Mouse (Mus musculus) erythroblast, embryonic 14.5 days (primary cell): ENCODE measurements around the gene Actr10. TPM values are rescaled to one million over a fixed set of nuclear protein-coding genes. Genes with fewer than 3 reads are reported as not detected.

Source experiments
- H3K27me3 ChIP-seq: 2 replicates; pipeline ENCODE4 v1.6.1; 2012; ENCODE audit warnings: inconsistent platforms; ENCODE audit not compliant: control insufficient read depth
- H3K36me3 ChIP-seq: 2 replicates; pipeline ENCODE4 v1.6.1; 2012; ENCODE audit warnings: mild to moderate bottlenecking, inconsistent platforms; ENCODE audit not compliant: control insufficient read depth
- H3K4me1 ChIP-seq: 2 replicates; pipeline ENCODE4 v1.6.1; 2012; ENCODE audit warnings: inconsistent platforms; ENCODE audit not compliant: control insufficient read depth
- H3K4me3 ChIP-seq: replicated peaks from 2 replicates; pipeline ENCODE3; 2012; ENCODE audit warnings: moderate library complexity, mild to moderate bottlenecking, inconsistent platforms
- H3K9me3 ChIP-seq: 2 replicates; pipeline ENCODE4 v1.6.1; 2012; ENCODE audit warnings: low read length, inconsistent platforms, mixed read lengths; ENCODE audit not compliant: control insufficient read depth
- GATA1 ChIP-seq: IDR thresholded peaks from 2 replicates; pipeline ENCODE4 v1.6.1; 2012; ENCODE audit warnings: low read length, inconsistent platforms, mixed read lengths
- TAL1 ChIP-seq: IDR thresholded peaks from 3 replicates; pipeline ENCODE4 v1.6.1; 2012; ENCODE audit warnings: low read length, inconsistent platforms, mixed read lengths
- polyA plus RNA-seq: library from polyadenylated mRNA; stranded (reverse); fragments of >175 nt; gene quantifications from 2 replicates; pipeline ENCODE4 v1.2.3, GENCODE M21; 2012

The Actr10 gene
- polyA plus RNA-seq, 1 experiment = 0.84 TPM

DNA sequence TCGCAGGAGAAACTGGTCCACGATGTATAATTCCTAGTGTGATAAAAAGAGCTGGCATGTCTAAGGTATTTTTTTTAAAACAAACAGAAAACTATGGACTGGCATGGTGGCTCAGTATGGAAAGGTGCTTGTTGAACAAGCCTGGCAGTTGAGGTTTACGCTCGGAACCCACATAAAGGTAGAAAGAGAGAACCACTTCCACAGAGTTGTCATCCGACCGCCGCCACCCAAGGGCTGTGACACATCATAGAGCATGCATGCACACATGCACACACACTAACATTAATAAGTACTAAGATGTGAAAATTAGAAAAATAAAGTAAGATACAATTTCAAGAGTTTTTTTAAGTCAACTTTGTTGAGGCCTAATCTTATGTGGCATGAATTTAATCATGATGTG, 3.1 kb downstream of the Actr10 start:
- Histone ChIP-seq H3K9me3 (peaks cover 3% of the 10 kb centered on the region), H3K4me1 (peaks cover 17% of the 10 kb centered on the region), H3K36me3 (peaks cover 41% of the 10 kb centered on the region), H3K4me3 (no peak overlapping the region), H3K27me3 (no peaks in the 10 kb centered on the region)
- no peak for TF ChIP-seq TAL1
- TF ChIP-seq GATA1 = no peak

DNA sequence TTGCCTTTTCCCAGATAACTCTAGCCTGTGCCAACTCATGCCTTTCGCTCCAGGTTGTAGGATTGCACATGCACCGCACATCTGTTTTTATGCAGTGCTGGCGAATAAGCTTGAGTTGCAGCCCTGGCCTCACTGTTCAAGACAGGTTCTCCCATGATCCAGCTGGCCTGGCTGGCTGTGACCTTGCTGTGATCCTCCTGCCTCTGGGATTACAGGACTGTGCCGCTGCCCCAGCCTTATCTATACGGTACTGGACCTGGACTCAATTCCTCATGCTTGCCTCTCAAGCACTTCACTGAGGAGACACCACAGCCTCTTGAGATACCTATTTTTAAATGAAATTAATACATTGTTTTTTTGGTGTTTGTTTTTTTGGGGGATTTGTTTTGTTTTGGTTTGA, 6.5 kb downstream of the Actr10 start:
- H3K4me3 ChIP-seq = no peak overlapping the region
- TF ChIP-seq GATA1 (no peak), TAL1 (no peak)
- H3K36me3 ChIP-seq = peaks cover 64% of the 10 kb centered on the region

DNA sequence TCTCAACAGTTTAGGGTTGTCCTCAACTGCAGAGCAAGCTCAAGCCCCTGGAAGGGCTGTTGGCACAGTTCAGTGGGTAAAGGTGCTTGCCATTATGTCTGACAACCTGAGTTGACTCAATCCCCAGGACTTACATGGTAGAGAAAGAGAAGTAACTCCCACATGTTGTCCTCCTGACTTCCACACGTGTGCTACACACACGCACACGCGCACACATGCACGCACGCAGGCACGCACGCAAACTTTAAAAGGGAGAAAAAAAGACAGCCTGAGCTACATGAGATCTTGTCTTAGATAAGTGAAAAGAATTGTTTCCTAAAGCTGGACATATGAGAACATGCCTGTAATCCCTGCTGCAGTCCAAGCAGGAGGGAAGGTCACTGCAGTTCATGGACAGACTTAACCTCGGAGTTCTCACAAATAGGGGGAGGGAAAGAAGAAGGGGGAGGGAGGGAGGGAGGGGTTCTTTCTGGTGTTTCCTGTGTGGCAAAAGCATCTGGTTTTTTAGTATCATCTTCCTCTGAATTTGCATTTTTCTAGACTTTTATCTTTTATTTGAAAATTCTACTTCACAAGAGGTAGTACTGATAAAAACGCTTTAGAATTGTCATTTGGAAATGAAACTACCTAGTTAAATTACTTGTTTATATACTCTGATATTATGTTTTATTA, 9.1 kb downstream of the Actr10 start:
- H3K4me3 ChIP-seq = no peak overlapping the region
- TF ChIP-seq TAL1 = no peak
- TF ChIP-seq GATA1 = no peak
- H3K27me3 ChIP-seq = no peaks in the 10 kb centered on the region
- no peaks in the 10 kb centered on the region for H3K4me1 ChIP-seq
- no peaks in the 10 kb centered on the region for H3K9me3 ChIP-seq
- peaks cover 61% of the 10 kb centered on the region for H3K36me3 ChIP-seq

More for the DNA sequence above, 6.5 kb downstream of the Actr10 start:
- Histone ChIP-seq H3K4me1 (peaks cover 4% of the 10 kb centered on the region), H3K27me3 (no peaks in the 10 kb centered on the region), H3K9me3 (no peaks in the 10 kb centered on the region)

DNA sequence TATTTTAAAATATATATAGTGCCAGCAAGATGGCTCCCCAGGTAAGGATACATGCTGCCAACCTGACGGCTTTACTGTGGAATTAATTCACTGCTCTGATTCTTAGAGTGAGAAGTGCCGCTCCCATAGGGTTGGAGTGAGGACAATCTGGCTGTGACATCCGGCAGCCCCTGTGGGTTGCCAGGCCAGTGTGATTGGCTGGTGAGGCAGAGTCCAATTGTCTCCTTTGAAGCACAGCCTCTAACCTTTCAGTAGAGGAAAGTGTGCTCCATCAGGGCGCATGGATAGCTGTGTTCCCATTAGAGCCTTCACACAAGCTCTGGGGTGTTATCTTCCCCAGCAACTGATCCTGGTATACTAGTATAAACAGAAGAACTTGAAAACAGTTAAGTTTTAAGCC, 21.0 kb downstream of the Actr10 start:
- Histone ChIP-seq H3K36me3 (peaks cover 78% of the 10 kb centered on the region), H3K9me3 (no peaks in the 10 kb centered on the region), H3K4me1 (peaks cover 22% of the 10 kb centered on the region), H3K27me3 (no peaks in the 10 kb centered on the region), H3K4me3 (peak overlapping the region; percentile 53)
- TF ChIP-seq GATA1 (peak; percentile 45), TAL1 (peak; percentile 61)

DNA sequence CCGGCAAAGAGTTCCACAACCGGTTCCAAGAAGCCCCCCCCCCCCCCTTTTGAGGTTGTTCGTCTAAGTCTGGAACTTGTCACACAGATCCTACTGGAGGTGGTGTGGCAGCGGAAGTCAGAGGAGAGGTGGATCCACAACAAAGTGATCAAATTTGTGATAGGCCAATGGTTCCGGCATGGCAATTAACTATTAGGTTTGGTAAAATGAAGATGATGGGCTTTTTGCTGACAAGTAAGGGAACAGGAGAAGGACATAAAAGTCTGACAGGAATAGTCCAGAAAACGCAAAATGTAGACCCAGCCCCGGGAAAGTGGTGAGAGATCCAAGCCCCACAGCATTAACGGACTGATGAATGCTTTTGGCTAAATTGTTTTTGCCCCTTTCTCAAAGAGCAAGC, 29.9 kb downstream of the Actr10 start:
- Histone ChIP-seq H3K36me3 (peaks cover 18% of the 10 kb centered on the region), H3K9me3 (no peaks in the 10 kb centered on the region), H3K4me1 (peaks cover 23% of the 10 kb centered on the region), H3K27me3 (no peaks in the 10 kb centered on the region), H3K4me3 (peak overlapping the region; percentile 77)
- TF ChIP-seq TAL1 (no peak), GATA1 (no peak)

DNA sequence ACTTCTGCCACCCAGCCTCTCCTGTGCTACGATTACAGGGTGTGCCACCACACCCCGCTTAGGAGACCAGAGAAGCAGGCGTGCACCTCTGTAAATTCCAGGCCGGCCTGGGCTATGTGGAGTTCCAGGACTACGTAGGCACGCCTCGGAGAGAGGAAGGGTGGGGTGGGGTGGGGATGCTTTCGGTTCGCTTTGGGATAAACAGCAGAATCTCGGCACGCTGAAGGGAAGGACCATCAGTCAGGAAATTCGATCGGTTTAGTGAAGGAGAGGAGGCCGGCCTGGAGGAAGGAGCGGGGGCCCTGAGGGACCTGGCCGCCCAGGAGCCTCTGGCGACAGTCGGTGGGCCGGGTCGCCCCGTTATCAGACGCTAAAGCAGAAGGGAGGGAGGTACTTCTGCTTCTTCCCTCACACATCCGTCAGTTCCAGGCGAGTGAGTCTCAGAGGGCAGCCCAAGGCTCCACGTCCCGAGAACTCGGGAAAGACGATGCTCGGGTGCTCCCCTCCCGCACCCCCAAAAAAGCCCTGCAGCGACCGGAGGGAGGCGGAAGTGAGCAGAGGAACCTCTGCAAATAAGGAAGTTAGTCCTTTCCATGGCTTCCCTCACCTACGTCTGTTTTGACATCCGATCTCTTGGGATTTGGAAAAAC, 30.6 kb downstream of the Actr10 start:
- Histone ChIP-seq H3K4me1 (peaks cover 23% of the 10 kb centered on the region), H3K27me3 (no peaks in the 10 kb centered on the region), H3K9me3 (no peaks in the 10 kb centered on the region), H3K36me3 (peaks cover 14% of the 10 kb centered on the region), H3K4me3 (peak overlapping the region; percentile 77)
- no peak for TF ChIP-seq GATA1
- no peak for TF ChIP-seq TAL1

DNA sequence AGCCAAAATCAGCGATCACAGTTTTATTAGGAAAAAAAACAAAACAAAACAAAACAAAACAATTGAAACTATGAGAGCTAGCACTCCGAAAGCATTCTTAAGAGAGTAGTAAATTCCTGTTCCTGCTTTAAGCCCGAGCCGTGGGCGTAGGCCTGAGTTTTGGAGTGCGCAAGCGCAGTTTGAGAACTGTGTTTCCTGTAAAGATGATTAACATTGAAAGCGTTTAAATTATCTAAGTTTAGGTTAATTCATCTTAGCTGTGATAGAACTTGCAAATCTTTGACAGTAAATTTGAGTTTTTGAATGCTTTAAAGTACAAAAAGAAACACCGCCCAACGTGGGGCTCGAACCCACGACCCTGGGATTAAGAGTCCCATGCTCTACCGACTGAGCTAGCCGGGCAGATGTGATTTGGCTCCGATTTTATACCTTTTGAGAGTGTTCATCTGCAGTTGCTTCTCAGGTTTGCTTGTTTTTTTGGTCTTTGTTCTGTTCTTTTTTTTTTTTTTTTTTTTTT, 31.2 kb downstream of the Actr10 start:
- TF ChIP-seq TAL1 = no peak
- no peak for TF ChIP-seq GATA1
- H3K9me3 ChIP-seq = no peaks in the 10 kb centered on the region
- peaks cover 8% of the 10 kb centered on the region for H3K36me3 ChIP-seq
- peaks cover 27% of the 10 kb centered on the region for H3K4me1 ChIP-seq
- no peaks in the 10 kb centered on the region for H3K27me3 ChIP-seq
- H3K4me3 ChIP-seq = peak overlapping the region; percentile 77

DNA sequence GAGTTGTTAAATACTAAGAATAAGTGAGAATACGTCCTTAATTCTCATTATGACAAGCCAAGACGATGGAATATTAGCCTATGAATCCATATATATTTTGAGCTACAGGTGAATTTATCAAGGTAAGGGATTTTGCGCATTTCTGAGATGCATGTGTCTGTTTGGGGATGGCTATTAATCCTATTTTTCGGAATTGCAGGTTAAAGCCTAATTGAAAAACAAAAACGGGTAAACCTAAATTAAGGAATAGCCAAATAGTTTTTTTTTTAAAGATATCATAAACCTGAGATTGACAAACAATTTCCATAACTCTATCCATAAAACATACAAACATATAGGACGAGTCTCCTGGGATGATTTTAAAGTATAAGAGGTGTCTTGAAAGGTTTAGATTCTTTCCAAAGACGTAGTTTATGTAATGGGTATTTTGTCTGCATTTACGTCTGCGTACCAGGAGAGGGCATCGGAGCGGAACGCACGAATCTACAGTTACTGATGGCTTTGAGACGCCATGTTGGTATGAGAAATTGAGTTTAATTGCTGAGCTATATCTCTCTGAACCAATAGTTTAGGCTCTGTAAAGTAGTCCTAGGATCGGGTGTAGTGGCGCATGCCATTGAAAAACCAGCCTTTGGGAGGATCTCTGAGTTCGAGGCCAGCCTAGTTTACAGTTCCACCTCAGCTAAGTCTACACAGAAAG, 32.0 kb downstream of the Actr10 start:
- Histone ChIP-seq H3K36me3 (peaks cover 2% of the 10 kb centered on the region; the same call in 1 of the 2 replicates), H3K4me1 (peaks cover 31% of the 10 kb centered on the region), H3K4me3 (peak overlapping the region; percentile 77), H3K9me3 (no peaks in the 10 kb centered on the region), H3K27me3 (no peaks in the 10 kb centered on the region)
- no peak for TF ChIP-seq TAL1
- TF ChIP-seq GATA1 = no peak

DNA sequence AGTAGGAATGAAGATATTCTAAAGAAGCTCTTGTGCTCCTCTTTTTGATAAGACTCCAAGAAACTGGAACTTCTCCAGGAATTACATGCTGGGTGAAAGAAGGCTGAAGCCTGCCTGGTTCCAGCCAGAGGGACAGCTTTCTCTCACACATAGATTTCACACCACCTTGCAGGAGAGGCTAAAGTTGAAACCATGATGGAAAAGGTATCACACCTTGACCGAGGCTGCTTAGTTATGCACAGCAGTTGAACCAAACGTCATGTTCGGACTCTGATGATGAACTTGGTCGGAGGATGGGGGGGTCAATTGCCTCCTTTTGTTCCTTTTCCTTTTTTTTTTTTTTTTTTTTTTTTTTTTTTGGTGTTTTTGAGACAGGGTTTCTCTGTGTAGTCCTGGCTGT, 36.2 kb downstream of the Actr10 start:
- no peaks in the 10 kb centered on the region for H3K27me3 ChIP-seq
- H3K9me3 ChIP-seq = no peaks in the 10 kb centered on the region
- peaks cover 15% of the 10 kb centered on the region for H3K36me3 ChIP-seq
- H3K4me1 ChIP-seq = peaks cover 32% of the 10 kb centered on the region
- no peak for TF ChIP-seq GATA1
- TF ChIP-seq TAL1 = no peak
- peak overlapping the region; percentile 91 for H3K4me3 ChIP-seq
